9 mouse cellular contexts compared by ENCODE assay signal in the genomic region with DNA sequence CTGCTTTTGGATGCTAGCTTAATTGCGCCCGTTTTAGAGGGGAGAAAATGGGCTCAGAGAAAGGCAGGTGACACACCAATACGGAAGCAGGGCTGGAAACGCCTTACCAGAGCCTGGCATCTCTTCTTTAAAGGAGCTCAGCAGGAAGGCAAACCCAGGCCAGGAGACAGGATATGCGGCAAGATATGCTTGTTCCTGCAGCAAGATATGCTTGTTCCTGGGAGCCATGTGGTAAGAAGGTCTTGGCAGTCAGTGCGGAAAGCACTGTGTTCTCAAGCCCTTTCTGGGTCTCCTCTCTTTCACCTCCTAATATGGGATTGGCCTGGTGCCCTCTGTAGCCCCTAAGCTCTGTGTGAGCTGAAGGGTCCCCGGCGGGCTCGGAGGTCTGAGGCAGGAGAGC.
DNase-seq lines count a peak whose midpoint lies in the region; ATAC-seq and TF ChIP-seq lines count a peak whose summit lies in the region.
"Had no signal": no experiment of that assay in that cellular context is flagged by ENCODE, and none has a peak within 500 bp of the region (broad histone marks: within the 10 kb centered on the region; RNA-seq: fewer than 3 reads in every experiment).

No protein-coding gene starts in this region.

- H3K36me3 ChIP-seq in intestine, embryonic 14.5 days (ENCODE audit: control insufficient read depth, insufficient read depth, low read length): no peaks in the 10 kb centered on the region
- H3K36me3 ChIP-seq in intestine, postnatal 0 days (ENCODE audit: control insufficient read depth, insufficient read depth): no peaks in the 10 kb centered on the region

- H3K4me1 ChIP-seq in intestine, embryonic 14.5 days (replicated peaks; ENCODE audit: control insufficient read depth, insufficient read depth, low read length): peaks cover 52% of the 10 kb centered on the region
- no peaks in the 10 kb centered on the region for H3K4me1 ChIP-seq in intestine, postnatal 0 days (replicated peaks; ENCODE audit: control insufficient read depth, insufficient read depth, low read length)

- 60% methylated on average over 9 of the region's 9 CpGs for WGBS in intestine, embryonic 14.5 days
- WGBS in intestine, postnatal 0 days: 59% methylated on average over 9 of the region's 9 CpGs

- DNase-seq in intestine, embryonic 14.5 days (ENCODE audit: low spot score): no peak
- DNase-seq in ES-CJ7 (ENCODE audit: low read depth, low spot score): peak; percentile 45
- peak; percentile 22 for DNase-seq in cerebellum, adult 8-10 months
- peak; percentile 49 for DNase-seq in kidney, postnatal 10 days
- DNase-seq in thymus, postnatal 25 days: no peak

- no peak overlapping the region for H3K9ac ChIP-seq in intestine, embryonic 14.5 days (ENCODE audit: low read length)
- H3K9ac ChIP-seq in intestine, postnatal 0 days (ENCODE audit: low read depth, low read length): no peak overlapping the region

- H3K4me3 ChIP-seq in intestine, embryonic 14.5 days (ENCODE audit: low read depth, low read length): no peak overlapping the region
- H3K4me3 ChIP-seq in intestine, postnatal 0 days (ENCODE audit: low read depth, low read length): no peak overlapping the region

- no peak for TF ChIP-seq CTCF in intestine, postnatal 0 days (IDR thresholded peaks at IDR 0.05; ENCODE audit: low read depth)

- H3K9me3 ChIP-seq in intestine, embryonic 14.5 days (ENCODE audit: control insufficient read depth, low read length): no peaks in the 10 kb centered on the region
- no peaks in the 10 kb centered on the region for H3K9me3 ChIP-seq in intestine, postnatal 0 days (ENCODE audit: control insufficient read depth)

- no peak for ATAC-seq in intestine, embryonic 14.5 days (replicated peaks; ENCODE audit: low FRiP score, low TSS enrichment, low read depth)
- ATAC-seq in intestine, postnatal 0 days: no peak
- no peak for ATAC-seq in erythroblast, adult 5-6 weeks (replicated peaks; ENCODE audit: low FRiP score, poor library complexity, severe bottlenecking)
- ATAC-seq in monocyte, adult 5-6 weeks (replicated peaks; ENCODE audit: insufficient number of reproducible peaks, low FRiP score, low TSS enrichment, poor library complexity, severe bottlenecking): no peak

- no peaks in the 10 kb centered on the region for H3K27me3 ChIP-seq in intestine, embryonic 14.5 days (replicated peaks; ENCODE audit: control insufficient read depth, insufficient read depth, low read length)
- H3K27me3 ChIP-seq in intestine, postnatal 0 days (replicated peaks; ENCODE audit: control insufficient read depth, insufficient read depth, low read length): no peaks in the 10 kb centered on the region

- no peak overlapping the region for H3K4me2 ChIP-seq in intestine, embryonic 14.5 days (ENCODE audit: low read length)
- H3K4me2 ChIP-seq in intestine, postnatal 0 days (replicated peaks; ENCODE audit: low read depth): no peak overlapping the region

- H3K27ac ChIP-seq in intestine, embryonic 14.5 days (ENCODE audit: low read depth): peak overlapping the region; percentile 47
- no peak overlapping the region for H3K27ac ChIP-seq in intestine, postnatal 0 days (ENCODE audit: low read depth, low read length)
- H3K27ac ChIP-seq: macrophage had no signal

Comparison
In these comparisons a context has a peak if more than half of its experiments do, and no peak if none do; other contexts are left out.
1. DNase-seq: peak in ES-CJ7 (single experiment), cerebellum, adult 8-10 months (single experiment) and kidney, postnatal 10 days (single experiment); none in intestine, embryonic 14.5 days (single experiment) and thymus, postnatal 25 days (single experiment).